Mouse (Mus musculus) gastrocnemius, adult 2 months (tissue): ENCODE measurements around the gene RPS10-NUDT3. TPM values are rescaled to one million over a fixed set of nuclear protein-coding genes. Genes with fewer than 3 reads are reported as not detected.

Source experiments
- DNase-seq: peaks from one replicate; pipeline ENCODE4 v3.0.0; 2022
- H3K27ac ChIP-seq: fragments of 200-600 bp; 2 replicates; pipeline ENCODE4 v1.8.1; 2022; ENCODE audit warnings: mild to moderate bottlenecking
- H3K4me3 ChIP-seq: fragments of 200-600 bp; 2 replicates; pipeline ENCODE4 v1.8.1; 2022; ENCODE audit warnings: mild to moderate bottlenecking, moderate library complexity
- CTCF ChIP-seq: fragments of 200-600 bp; IDR thresholded peaks from 2 replicates; pipeline ENCODE4 v1.8.1; 2022; ENCODE audit warnings: antibody characterized with exemption, mild to moderate bottlenecking, moderate library complexity
- intact Hi-C: fragments of 180-260 bp; cut with DNase I; formaldehyde crosslinking; loops from one replicate; pipeline ENCODE4 v1.15.1; 2025
- total RNA-seq, 2 experiments: library from RNA; stranded (reverse); gene quantifications; 2 replicates each; pipeline ENCODE4 v1.2.3; 2021

Gene RPS10-NUDT3
- total RNA-seq, 2 experiments from 2014 or later: 1.4 TPM; not detected in 1

- intact Hi-C loops: no loop called here
- H3K4me3 ChIP-seq: peak overlapping the region; percentile 23
- H3K27ac ChIP-seq: peak overlapping the region; percentile 88
- peak; percentile 62 for DNase-seq
- TF ChIP-seq CTCF: no peak
These were observed 38.4 kb downstream of the RPS10-NUDT3 start for GRCm38 (mm10) chr17:27596376-27597190.

- Histone ChIP-seq H3K4me3 (peak overlapping the region; percentile 23; the same call in 1 of the 2 replicates), H3K27ac (peak overlapping the region; percentile 88)
- peak; percentile 29; the same call in 1 of the 2 replicates for TF ChIP-seq CTCF
- DNase-seq: peak; percentile 49
- intact Hi-C loops: no loop called here
These were observed 39.2 kb downstream of the RPS10-NUDT3 start for GRCm38 (mm10) chr17:27595659-27596375.

- intact Hi-C loops: no loop called here
These were observed 42.5 kb downstream of the RPS10-NUDT3 start for GRCm38 (mm10) chr17:27592565-27592910.

GRCm38 (mm10) chr17:27591826-27592564 lies 43.0 kb downstream of the RPS10-NUDT3 start:
- TF ChIP-seq CTCF: peak; percentile 34
- Histone ChIP-seq H3K27ac (peak overlapping the region; percentile 51), H3K4me3 (peak overlapping the region; percentile 34; the same call in 1 of the 2 replicates)
- no peak for DNase-seq
- intact Hi-C loops: no loop called here

More at GRCm38 (mm10) chr17:27592565-27592910, 42.5 kb downstream of the RPS10-NUDT3 start:
- Histone ChIP-seq H3K27ac (no peak overlapping the region), H3K4me3 (no peak overlapping the region)
- TF ChIP-seq CTCF: no peak
- no peak for DNase-seq

- DNase-seq: no peak
- no peak for TF ChIP-seq CTCF
- intact Hi-C loops: loop anchor here (5.0 kb wide), 1 partner anchor 34 kb away; the partner anchor contains the start of gene Nudt3
- Histone ChIP-seq H3K27ac (peak overlapping the region; percentile 97), H3K4me3 (no peak overlapping the region)
These were observed 46.8 kb downstream of the RPS10-NUDT3 start for GRCm38 (mm10) chr17:27588231-27588630.

GRCm38 (mm10) chr17:27587252-27587651 lies 47.8 kb downstream of the RPS10-NUDT3 start:
- peak; percentile 90 for DNase-seq
- peak overlapping the region; percentile 97 for H3K27ac ChIP-seq
- intact Hi-C loops: loop anchor here (5.0 kb wide), 1 partner anchor 35 kb away; the partner anchor contains the start of gene Nudt3
- TF ChIP-seq CTCF: no peak
- no peak overlapping the region for H3K4me3 ChIP-seq

- DNase-seq: peak; percentile 71
- Histone ChIP-seq H3K4me3 (no peak overlapping the region), H3K27ac (peak overlapping the region; percentile 97)
- intact Hi-C loops: loop anchor here (5.0 kb wide), 1 partner anchor 36 kb away; the partner anchor contains the start of gene Nudt3
- TF ChIP-seq CTCF: no peak
These were observed 48.4 kb downstream of the RPS10-NUDT3 start for GRCm38 (mm10) chr17:27586661-27587060.

- TF ChIP-seq CTCF: no peak
- Histone ChIP-seq H3K27ac (peak overlapping the region; percentile 77), H3K4me3 (no peak overlapping the region)
- intact Hi-C loops: no loop called here
- no peak for DNase-seq
These were observed 51.7 kb downstream of the RPS10-NUDT3 start for GRCm38 (mm10) chr17:27583185-27583894.

GRCm38 (mm10) chr17:27580392-27581068 lies 54.5 kb downstream of the RPS10-NUDT3 start:
- no peak overlapping the region for H3K27ac ChIP-seq
- no peak for DNase-seq
- H3K4me3 ChIP-seq: no peak overlapping the region
- intact Hi-C loops: no loop called here
- TF ChIP-seq CTCF: no peak

GRCm38 (mm10) chr17:27579816-27580215 lies 55.2 kb downstream of the RPS10-NUDT3 start:
- intact Hi-C loops: no loop called here
- Histone ChIP-seq H3K4me3 (no peak overlapping the region), H3K27ac (no peak overlapping the region)
- no peak for TF ChIP-seq CTCF
- no peak for DNase-seq

GRCm38 (mm10) chr17:27578487-27578886 lies 56.5 kb downstream of the RPS10-NUDT3 start:
- Histone ChIP-seq H3K4me3 (no peak overlapping the region), H3K27ac (peak overlapping the region; percentile 58)
- DNase-seq: no peak
- no peak for TF ChIP-seq CTCF
- intact Hi-C loops: no loop called here
